Mouse (Mus musculus) heart, embryonic 16.5 days (tissue): Measurements from ENCODE around the gene Rimklb. TPM values are rescaled to one million over a fixed set of nuclear protein-coding genes. Genes with fewer than 3 reads are reported as not detected.

Experiments
- ATAC-seq: fragments of 200-750 bp; cut with Nextera tagmentation; replicated peaks from 2 replicates; pipeline ENCODE4 v1.8.0; 2017; ENCODE audit warnings: moderate number of reproducible peaks; ENCODE audit not compliant: insufficient read depth, low FRiP score; ENCODE audit errors: extremely low read depth
- H3K27ac ChIP-seq: fragments of 300-500 bp; sonication (generic); 2 replicates; pipeline ENCODE4 v1.5.1; 2014; ENCODE audit warnings: mild to moderate bottlenecking, low read length, control low read depth, moderate library complexity
- H3K27me3 ChIP-seq: fragments of 300-500 bp; sonication (generic); 2 replicates; pipeline ENCODE4 v1.6.1; 2014; ENCODE audit warnings: low read length, mixed read lengths; ENCODE audit not compliant: control insufficient read depth, insufficient read depth
- H3K36me3 ChIP-seq: fragments of 300-500 bp; sonication (generic); 2 replicates; pipeline ENCODE4 v1.6.1; 2014; ENCODE audit not compliant: control insufficient read depth, insufficient read depth
- H3K4me1 ChIP-seq: fragments of 300-500 bp; sonication (generic); 2 replicates; pipeline ENCODE4 v1.6.1; 2014; ENCODE audit warnings: low read length, mixed read lengths; ENCODE audit not compliant: control insufficient read depth, insufficient read depth
- H3K4me2 ChIP-seq: fragments of 300-500 bp; sonication (generic); 2 replicates; pipeline ENCODE4 v1.6.1; 2014; ENCODE audit warnings: low read depth, mild to moderate bottlenecking, control low read depth, low read length
- H3K4me3 ChIP-seq: fragments of 300-500 bp; sonication (generic); 2 replicates; pipeline ENCODE4 v1.5.1; 2014; ENCODE audit warnings: mild to moderate bottlenecking, control low read depth, low read length
- H3K9ac ChIP-seq: fragments of 300-500 bp; sonication (generic); 2 replicates; pipeline ENCODE4 v1.6.1; 2014; ENCODE audit warnings: low read length, control low read depth
- H3K9me3 ChIP-seq: fragments of 300-500 bp; sonication (generic); replicated peaks from 2 replicates; pipeline ENCODE4 v1.6.1; 2016; ENCODE audit warnings: low read length; ENCODE audit not compliant: control insufficient read depth
- WGBS: fragments of 180-500 bp; shearing (Covaris S2); extraction: QIAGEN DNeasy Blood & Tissue Kit; methylation state at CpG from one replicate; pipeline ENCODE4 v1.1.7; 2014; 5-methylcytosine and 5-hydroxymethylcytosine counted together
- polyA plus RNA-seq: library from polyadenylated mRNA; unstranded; fragments of >200 nt; fragmentation: Nextera tagmentation; extraction: Ambion mirVana; gene quantifications from 2 replicates; pipeline ENCODE4 v1.2.1, GENCODE M21; 2015

The Rimklb gene
- polyA plus RNA-seq, 1 experiment from 2014 or later: 1.6 TPM

GRCm38 (mm10) chr6:122416347-122416746, 82.2 kb downstream of the Rimklb start:
- no peaks in the 10 kb centered on the region for H3K4me1 ChIP-seq
- H3K4me2 ChIP-seq: no peak overlapping the region
- H3K9ac ChIP-seq: no peak overlapping the region
- 40% methylated on average over 4 of the region's 4 CpGs for WGBS
- H3K27ac ChIP-seq: no peak overlapping the region
- no peaks in the 10 kb centered on the region for H3K27me3 ChIP-seq
- H3K36me3 ChIP-seq: no peaks in the 10 kb centered on the region
- no peak for ATAC-seq
- no peaks in the 10 kb centered on the region for H3K9me3 ChIP-seq
- H3K4me3 ChIP-seq: no peak overlapping the region

GRCm38 (mm10) chr6:122411281-122411680, 87.3 kb downstream of the Rimklb start:
- Histone ChIP-seq H3K4me2 (no peak overlapping the region), H3K9ac (no peak overlapping the region), H3K4me1 (no peaks in the 10 kb centered on the region), H3K9me3 (no peaks in the 10 kb centered on the region), H3K4me3 (no peak overlapping the region), H3K27me3 (no peaks in the 10 kb centered on the region; the same call in 1 of the 2 replicates), H3K27ac (no peak overlapping the region), H3K36me3 (no peaks in the 10 kb centered on the region)
- ATAC-seq: no peak
- 84% methylated on average over 8 of the region's 8 CpGs for WGBS

- no peak for ATAC-seq
- Histone ChIP-seq H3K4me3 (no peak overlapping the region), H3K27me3 (no peaks in the 10 kb centered on the region), H3K36me3 (no peaks in the 10 kb centered on the region), H3K27ac (no peak overlapping the region), H3K9ac (no peak overlapping the region), H3K4me2 (no peak overlapping the region), H3K4me1 (no peaks in the 10 kb centered on the region), H3K9me3 (no peaks in the 10 kb centered on the region)
- 11% methylated on average over 3 of the region's 3 CpGs for WGBS
Measured at GRCm38 (mm10) chr6:122402240-122402639, 96.3 kb downstream of the Rimklb start.

- ATAC-seq: no peak
- Histone ChIP-seq H3K9ac (no peak overlapping the region), H3K9me3 (peaks cover 4% of the 10 kb centered on the region; the same call in 1 of the 2 replicates), H3K27ac (no peak overlapping the region), H3K4me2 (no peak overlapping the region), H3K4me1 (no peaks in the 10 kb centered on the region), H3K27me3 (no peaks in the 10 kb centered on the region), H3K36me3 (no peaks in the 10 kb centered on the region), H3K4me3 (no peak overlapping the region)
- 75% methylated on average over 9 of the region's 9 CpGs for WGBS
Measured at GRCm38 (mm10) chr6:122400263-122400662, 98.3 kb downstream of the Rimklb start.

Other genes with a start within 250 kb of the Rimklb start
- gene Klrg1, start 215.9 kb downstream of the Rimklb start, polyA plus RNA-seq: not detected in 2 replicates
- 74.0 and 81.7 TPM in 2 replicates for gene M6pr, start 190.0 kb downstream of the Rimklb start, polyA plus RNA-seq
- 7.2 and 9.2 TPM in 2 replicates for gene Phc1, start 158.2 kb downstream of the Rimklb start, polyA plus RNA-seq
- gene Mfap5, start 7.1 kb upstream of the Rimklb start, polyA plus RNA-seq: 28.2 and 32.0 TPM in 2 replicates
- not detected in 2 replicates for gene Aicda, start 55.0 kb upstream of the Rimklb start, polyA plus RNA-seq
- gene Apobec1, start 103.7 kb upstream of the Rimklb start, polyA plus RNA-seq: 4.6 and 5.0 TPM in 2 replicates
- 0.06 and 0.18 TPM in 2 replicates for gene Gdf3, start 111.3 kb upstream of the Rimklb start, polyA plus RNA-seq
- gene Dppa3, start 127.6 kb upstream of the Rimklb start, polyA plus RNA-seq: not detected in 2 replicates
- gene Nanog, start 208.7 kb upstream of the Rimklb start, polyA plus RNA-seq: 0.54 and 1.1 TPM in 2 replicates